Mouse (Mus musculus): ENCODE results near the gene Fam20a. TPM values are rescaled to one million over a fixed set of nuclear protein-coding genes. Genes with fewer than 3 reads are reported as not detected.

Fam20a gene
- polyA plus RNA-seq, 1 experiment from 2014 or later = 2.3 TPM

DNA sequence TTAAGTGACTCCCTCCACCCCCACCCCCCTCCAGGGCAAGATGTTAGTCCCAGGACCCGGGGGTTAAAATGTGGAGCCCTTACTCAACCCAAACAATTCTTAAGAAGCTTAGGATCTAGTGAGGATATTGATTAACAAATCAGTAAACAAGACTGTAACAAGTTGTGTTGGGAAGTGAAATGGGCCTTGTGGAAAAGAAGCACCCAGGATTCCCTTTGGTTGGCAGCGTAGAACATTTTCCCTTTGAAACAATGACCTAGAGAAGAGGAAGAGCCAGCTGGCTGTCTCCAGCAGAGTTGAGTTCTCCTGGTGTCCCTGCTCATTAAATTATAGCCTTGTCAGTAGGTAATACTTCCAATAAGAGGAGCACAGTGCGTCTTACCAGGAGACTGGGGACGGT lies 13.3 kb downstream of the Fam20a start:
- no peak for ATAC-seq (replicated peaks; ENCODE audit: low FRiP score)
- no peaks in the 10 kb centered on the region for H3K9me3 ChIP-seq (ENCODE audit: control insufficient read depth, low read length)
- no peak overlapping the region for H3K4me2 ChIP-seq (ENCODE audit: low read depth, low read length, severe bottlenecking)
- H3K36me3 ChIP-seq (ENCODE audit: control insufficient read depth, insufficient read depth, low read length) = no peaks in the 10 kb centered on the region
- no peaks in the 10 kb centered on the region for H3K27me3 ChIP-seq (ENCODE audit: control insufficient read depth, insufficient read depth, low read length)
- 91% methylated on average over 4 of the region's 4 CpGs for WGBS
- peak; percentile 16 for DNase-seq (ENCODE audit: low spot score)
- H3K9ac ChIP-seq (ENCODE audit: low read length) = no peak overlapping the region
- no peak overlapping the region for H3K4me3 ChIP-seq (ENCODE audit: low read depth, low read length)
- H3K4me1 ChIP-seq (replicated peaks; ENCODE audit: control insufficient read depth, insufficient read depth, low read length) = no peaks in the 10 kb centered on the region
- no peak overlapping the region for H3K27ac ChIP-seq (ENCODE audit: low read depth, low read length)

GRCm38 (mm10) chr11:109707442-109707841 lies 14.6 kb downstream of the Fam20a start:
- WGBS = 64% methylated on average over 3 of the region's 3 CpGs
- Histone ChIP-seq H3K4me3 (ENCODE audit: low read depth, low read length) (no peak overlapping the region), H3K27me3 (ENCODE audit: control insufficient read depth, insufficient read depth, low read length) (no peaks in the 10 kb centered on the region), H3K9ac (ENCODE audit: low read length) (no peak overlapping the region), H3K27ac (ENCODE audit: low read depth, low read length) (no peak overlapping the region), H3K4me1 (replicated peaks; ENCODE audit: control insufficient read depth, insufficient read depth, low read length) (no peaks in the 10 kb centered on the region), H3K9me3 (ENCODE audit: control insufficient read depth, low read length) (no peaks in the 10 kb centered on the region), H3K36me3 (ENCODE audit: control insufficient read depth, insufficient read depth, low read length) (no peaks in the 10 kb centered on the region), H3K4me2 (ENCODE audit: low read depth, low read length, severe bottlenecking) (no peak overlapping the region)
- DNase-seq (ENCODE audit: low spot score) (peak; percentile 24), ATAC-seq (replicated peaks; ENCODE audit: low FRiP score) (no peak)

DNA sequence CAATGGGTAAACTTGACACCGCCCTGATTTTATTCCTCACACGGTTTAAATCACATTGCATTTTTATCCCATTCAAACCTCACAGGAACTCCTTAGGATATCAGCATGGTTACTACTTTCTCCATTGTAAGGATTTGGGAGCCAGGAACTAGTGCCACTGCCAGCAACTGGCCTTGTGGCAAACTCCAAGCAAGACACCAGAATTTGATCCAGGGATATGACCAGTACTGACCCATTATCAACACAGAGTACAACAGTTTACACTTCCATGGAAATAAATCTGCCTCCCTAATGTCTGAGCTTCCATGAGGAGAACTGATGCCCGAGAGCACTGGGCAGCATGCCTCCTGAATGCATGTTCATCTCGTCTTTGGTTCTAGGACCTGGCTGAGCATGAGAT lies 15.5 kb downstream of the Fam20a start:
- H3K4me3 ChIP-seq (ENCODE audit: low read depth, low read length) = no peak overlapping the region

DNA sequence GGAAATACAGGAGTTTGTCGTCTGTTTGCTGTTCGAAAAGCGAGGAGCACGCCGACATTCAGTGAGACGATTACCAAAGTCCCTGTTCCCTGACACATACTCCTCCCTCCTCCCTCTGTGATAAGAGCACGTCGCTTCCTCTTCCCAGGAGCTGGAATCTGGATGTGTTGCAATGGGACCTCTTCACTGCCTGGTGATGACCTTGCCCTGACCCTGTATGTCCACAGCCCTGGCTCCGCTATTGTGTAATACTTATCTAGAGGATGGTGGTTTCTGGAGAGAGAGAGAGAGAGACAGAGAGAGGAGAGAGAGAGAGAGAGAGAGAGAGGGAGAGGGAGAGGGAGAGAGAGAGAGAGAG lies 16.0 kb downstream of the Fam20a start:
- no peak overlapping the region for H3K4me3 ChIP-seq (ENCODE audit: low read depth, low read length)
- no peaks in the 10 kb centered on the region for H3K27me3 ChIP-seq (ENCODE audit: control insufficient read depth, insufficient read depth, low read length)
- 82% methylated on average over 9 of the region's 9 CpGs for WGBS
- no peak overlapping the region for H3K9ac ChIP-seq (ENCODE audit: low read length)
- DNase-seq (ENCODE audit: low spot score) (no peak), ATAC-seq (replicated peaks; ENCODE audit: low FRiP score) (no peak)
- H3K4me2 ChIP-seq (ENCODE audit: low read depth, low read length, severe bottlenecking) = no peak overlapping the region
- H3K4me1 ChIP-seq (replicated peaks; ENCODE audit: control insufficient read depth, insufficient read depth, low read length) = no peaks in the 10 kb centered on the region
- H3K27ac ChIP-seq (ENCODE audit: low read depth, low read length) = no peak overlapping the region
- no peaks in the 10 kb centered on the region for H3K36me3 ChIP-seq (ENCODE audit: control insufficient read depth, insufficient read depth, low read length)
- H3K9me3 ChIP-seq (ENCODE audit: control insufficient read depth, low read length) = no peaks in the 10 kb centered on the region

More for the DNA sequence above, 15.5 kb downstream of the Fam20a start:
- peak; percentile 16 for DNase-seq (ENCODE audit: low spot score)
- H3K4me1 ChIP-seq (replicated peaks; ENCODE audit: control insufficient read depth, insufficient read depth, low read length) = no peaks in the 10 kb centered on the region
- no peak overlapping the region for H3K27ac ChIP-seq (ENCODE audit: low read depth, low read length)
- H3K4me2 ChIP-seq (ENCODE audit: low read depth, low read length, severe bottlenecking) = no peak overlapping the region
- no peak for ATAC-seq (replicated peaks; ENCODE audit: low FRiP score)
- H3K36me3 ChIP-seq (ENCODE audit: control insufficient read depth, insufficient read depth, low read length) = no peaks in the 10 kb centered on the region
- no peak overlapping the region for H3K9ac ChIP-seq (ENCODE audit: low read length)
- no peaks in the 10 kb centered on the region for H3K9me3 ChIP-seq (ENCODE audit: control insufficient read depth, low read length)
- no peaks in the 10 kb centered on the region for H3K27me3 ChIP-seq (ENCODE audit: control insufficient read depth, insufficient read depth, low read length)
- 85% methylated on average over 4 of the region's 4 CpGs for WGBS

GRCm38 (mm10) chr11:109705336-109706054 lies 16.6 kb downstream of the Fam20a start:
- no peaks in the 10 kb centered on the region for H3K27me3 ChIP-seq (ENCODE audit: control insufficient read depth, insufficient read depth, low read length)
- DNase-seq (ENCODE audit: low spot score) (no peak), ATAC-seq (replicated peaks; ENCODE audit: low FRiP score) (no peak)
- no peak overlapping the region for H3K4me2 ChIP-seq (ENCODE audit: low read depth, low read length, severe bottlenecking)
- no peak overlapping the region for H3K9ac ChIP-seq (ENCODE audit: low read length)
- H3K27ac ChIP-seq (ENCODE audit: low read depth, low read length) = no peak overlapping the region
- no peak overlapping the region for H3K4me3 ChIP-seq (ENCODE audit: low read depth, low read length)
- H3K9me3 ChIP-seq (ENCODE audit: control insufficient read depth, low read length) = no peaks in the 10 kb centered on the region
- no peaks in the 10 kb centered on the region for H3K36me3 ChIP-seq (ENCODE audit: control insufficient read depth, insufficient read depth, low read length)
- H3K4me1 ChIP-seq (replicated peaks; ENCODE audit: control insufficient read depth, insufficient read depth, low read length) = no peaks in the 10 kb centered on the region
- 90% methylated on average over 9 of the region's 9 CpGs for WGBS

- Histone ChIP-seq H3K4me2 (ENCODE audit: low read depth, low read length, severe bottlenecking) (no peak overlapping the region), H3K36me3 (ENCODE audit: control insufficient read depth, insufficient read depth, low read length) (no peaks in the 10 kb centered on the region), H3K4me1 (replicated peaks; ENCODE audit: control insufficient read depth, insufficient read depth, low read length) (no peaks in the 10 kb centered on the region), H3K9ac (ENCODE audit: low read length) (no peak overlapping the region), H3K4me3 (ENCODE audit: low read depth, low read length) (no peak overlapping the region), H3K27me3 (ENCODE audit: control insufficient read depth, insufficient read depth, low read length) (no peaks in the 10 kb centered on the region), H3K9me3 (ENCODE audit: control insufficient read depth, low read length) (no peaks in the 10 kb centered on the region), H3K27ac (ENCODE audit: low read depth, low read length) (no peak overlapping the region)
- 90% methylated on average over 22 of the region's 22 CpGs for WGBS
- ATAC-seq (replicated peaks; ENCODE audit: low FRiP score) (no peak), DNase-seq (ENCODE audit: low spot score) (no peak)
Observed at GRCm38 (mm10) chr11:109704311-109705205, 17.5 kb downstream of the Fam20a start.

DNA sequence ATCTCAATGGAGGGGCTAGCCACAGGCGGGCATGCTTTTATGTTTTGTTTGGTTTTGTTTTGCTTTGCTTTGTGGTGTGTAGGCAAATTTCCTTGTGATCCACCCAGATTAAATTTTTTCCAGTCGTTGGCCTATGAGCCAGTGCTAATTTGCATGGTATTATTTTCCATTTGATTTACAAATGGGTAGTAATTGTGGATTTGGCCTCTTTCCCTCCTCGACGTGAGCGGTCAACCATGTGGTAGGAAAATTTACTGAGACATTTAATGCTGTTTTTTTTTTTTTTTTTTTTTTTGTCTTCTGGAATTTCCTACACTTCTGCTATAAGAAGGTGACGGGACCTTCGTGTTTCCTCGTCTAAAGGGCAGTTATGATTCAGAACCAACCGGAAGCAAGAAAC lies 18.2 kb downstream of the Fam20a start:
- ATAC-seq (replicated peaks; ENCODE audit: low FRiP score) (no peak), DNase-seq (ENCODE audit: low spot score) (peak; percentile 1)
- no peak overlapping the region for H3K4me2 ChIP-seq (ENCODE audit: low read depth, low read length, severe bottlenecking)
- H3K9ac ChIP-seq (ENCODE audit: low read length) = no peak overlapping the region
- H3K9me3 ChIP-seq (ENCODE audit: control insufficient read depth, low read length) = no peaks in the 10 kb centered on the region
- H3K27me3 ChIP-seq (ENCODE audit: control insufficient read depth, insufficient read depth, low read length) = no peaks in the 10 kb centered on the region
- H3K4me1 ChIP-seq (replicated peaks; ENCODE audit: control insufficient read depth, insufficient read depth, low read length) = no peaks in the 10 kb centered on the region
- no peaks in the 10 kb centered on the region for H3K36me3 ChIP-seq (ENCODE audit: control insufficient read depth, insufficient read depth, low read length)
- H3K4me3 ChIP-seq (ENCODE audit: low read depth, low read length) = no peak overlapping the region
- 80% methylated on average over 9 of the region's 9 CpGs for WGBS
- H3K27ac ChIP-seq (ENCODE audit: low read depth, low read length) = no peak overlapping the region

DNA sequence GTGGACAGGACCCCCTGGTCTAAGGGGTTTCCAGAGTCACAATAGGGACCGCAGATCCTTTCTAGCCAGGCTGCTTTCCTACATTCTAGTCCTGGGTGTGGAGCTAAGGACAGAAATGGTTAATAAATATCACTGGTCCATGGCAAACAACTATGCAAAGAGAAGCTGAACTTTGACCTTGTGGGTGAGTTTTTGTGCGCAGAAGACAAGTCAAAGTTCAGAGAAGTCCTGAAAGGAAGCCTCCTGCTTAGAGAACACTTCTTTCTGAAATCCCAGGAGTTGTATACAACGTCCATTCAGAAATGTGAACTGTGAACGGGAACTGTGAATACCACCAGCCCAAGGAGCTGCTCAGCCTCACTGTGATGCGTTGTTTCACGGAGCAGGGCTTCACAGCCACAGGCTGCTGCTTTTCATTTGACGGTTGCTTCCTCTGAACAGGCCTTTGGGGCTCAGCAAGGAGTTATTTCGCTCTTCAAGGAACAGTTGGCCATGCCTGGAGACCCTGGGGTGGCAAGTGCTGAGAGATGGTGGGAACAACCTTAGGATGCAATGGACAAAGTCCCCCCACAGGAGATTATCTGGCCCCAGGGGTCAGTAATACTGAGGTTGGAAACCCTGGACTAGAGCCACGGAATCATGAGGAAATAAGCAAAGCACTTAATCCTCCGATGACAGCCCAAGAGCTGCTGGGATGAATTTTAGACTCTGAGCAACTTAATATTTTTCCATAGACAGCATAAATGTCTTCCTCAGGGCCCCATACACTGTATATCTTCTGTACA lies 19.9 kb downstream of the Fam20a start:
- H3K9me3 ChIP-seq (ENCODE audit: control insufficient read depth, low read length) = no peaks in the 10 kb centered on the region
- H3K4me3 ChIP-seq (ENCODE audit: low read depth, low read length) = no peak overlapping the region
- H3K27ac ChIP-seq (ENCODE audit: low read depth, low read length) = no peak overlapping the region
- WGBS = 65% methylated on average over 10 of the region's 10 CpGs
- H3K4me2 ChIP-seq (ENCODE audit: low read depth, low read length, severe bottlenecking) = no peak overlapping the region
- no peaks in the 10 kb centered on the region for H3K27me3 ChIP-seq (ENCODE audit: control insufficient read depth, insufficient read depth, low read length)
- H3K4me1 ChIP-seq (replicated peaks; ENCODE audit: control insufficient read depth, insufficient read depth, low read length) = no peaks in the 10 kb centered on the region
- no peak for ATAC-seq (replicated peaks; ENCODE audit: low FRiP score)
- H3K36me3 ChIP-seq (ENCODE audit: control insufficient read depth, insufficient read depth, low read length) = no peaks in the 10 kb centered on the region
- no peak overlapping the region for H3K9ac ChIP-seq (ENCODE audit: low read length)
- no peak for DNase-seq (ENCODE audit: low spot score)

Measured in forebrain, embryonic 11.5 days (tissue).